Mouse (Mus musculus) C2C12 (cell line): ENCODE results near the gene Itga2b. TPM values are rescaled to one million over a fixed set of nuclear protein-coding genes. Genes with fewer than 3 reads are reported as not detected.

Experiments
- H3K27me3 ChIP-seq: one replicate; pipeline ENCODE4 v1.6.1; 2011; ENCODE audit not compliant: control insufficient read depth, insufficient read depth, insufficient read length
- H3K36me3 ChIP-seq: one replicate; pipeline ENCODE4 v1.6.1; 2011; ENCODE audit not compliant: control insufficient read depth, insufficient read depth
- H3K4me3 ChIP-seq: one replicate; pipeline ENCODE4 v1.5.1; 2011; ENCODE audit warnings: mild to moderate bottlenecking, control low read depth; ENCODE audit not compliant: poor library complexity, insufficient read depth, severe bottlenecking
- H3K79me2 ChIP-seq: one replicate; pipeline ENCODE4 v1.6.1; 2011; ENCODE audit not compliant: control insufficient read depth, insufficient read depth
- H3K79me3 ChIP-seq: one replicate; pipeline ENCODE4 v1.6.1; 2011; ENCODE audit warnings: low read depth, control low read depth
- H3ac ChIP-seq: one replicate; pipeline ENCODE3; 2011; ENCODE audit warnings: low read depth; ENCODE audit not compliant: control insufficient read depth, insufficient read length
- CEBPB ChIP-seq: IDR thresholded peaks from one replicate; pipeline ENCODE4 v1.6.1; 2011; ENCODE audit warnings: low read depth, mild to moderate bottlenecking, control low read depth, moderate library complexity
- CTCF ChIP-seq: IDR thresholded peaks from one replicate; pipeline ENCODE4 v1.5.1; 2011; ENCODE audit not compliant: control insufficient read depth, insufficient read depth, insufficient read length
- FOSL1 ChIP-seq: IDR thresholded peaks from one replicate; pipeline ENCODE4 v1.8.0; 2011; ENCODE audit warnings: mild to moderate bottlenecking, low read length; ENCODE audit not compliant: poor library complexity, insufficient read depth, severe bottlenecking
- MAX ChIP-seq: IDR thresholded peaks from one replicate; pipeline ENCODE4 v1.6.1; 2011; ENCODE audit warnings: mild to moderate bottlenecking, control low read depth
- MYOD1 ChIP-seq: IDR thresholded peaks from one replicate; pipeline ENCODE4 v1.6.1; 2011; ENCODE audit warnings: low read depth; ENCODE audit not compliant: control insufficient read depth, insufficient read length
- MYOG ChIP-seq: IDR thresholded peaks from one replicate; pipeline ENCODE4 v1.6.1; 2011; ENCODE audit not compliant: control insufficient read depth, insufficient read length; ENCODE audit errors: extremely low read depth
- USF1 ChIP-seq: IDR thresholded peaks from one replicate; pipeline ENCODE4 v1.6.1; 2011; ENCODE audit warnings: low read depth, mild to moderate bottlenecking, control low read depth, moderate library complexity
- polyA plus RNA-seq: library from polyadenylated mRNA; unstranded; fragments of >200 nt; fragmentation: generic; extraction: Trizol; gene quantifications from one replicate; pipeline ENCODE4 v1.2.1, GENCODE M21; 2012; ENCODE audit warnings: missing spikeins

The Itga2b gene
- polyA plus RNA-seq, 1 experiment: 1.3 TPM

GRCm38 (mm10) chr11:102425555-102426316 lies 44.2 kb downstream of the Itga2b start:
- TF ChIP-seq USF1 (no peak), MYOD1 (no peak), CEBPB (no peak), MAX (no peak), FOSL1 (no peak), MYOG (no peak), CTCF (no peak)
- peaks cover under 1% of the 10 kb centered on the region for H3K79me2 ChIP-seq
- no peak overlapping the region for H3ac ChIP-seq
- no peaks in the 10 kb centered on the region for H3K79me3 ChIP-seq
- peaks cover 9% of the 10 kb centered on the region for H3K27me3 ChIP-seq
- H3K36me3 ChIP-seq: no peaks in the 10 kb centered on the region
- H3K4me3 ChIP-seq: no peak overlapping the region

GRCm38 (mm10) chr11:102424666-102425065 lies 45.3 kb downstream of the Itga2b start:
- Histone ChIP-seq H3K79me3 (no peaks in the 10 kb centered on the region), H3K27me3 (peaks cover 9% of the 10 kb centered on the region), H3ac (no peak overlapping the region), H3K36me3 (no peaks in the 10 kb centered on the region), H3K79me2 (no peaks in the 10 kb centered on the region), H3K4me3 (no peak overlapping the region)
- TF ChIP-seq MYOG (no peak), CEBPB (no peak), USF1 (no peak), CTCF (no peak), MYOD1 (no peak), FOSL1 (no peak), MAX (no peak)

DNA sequence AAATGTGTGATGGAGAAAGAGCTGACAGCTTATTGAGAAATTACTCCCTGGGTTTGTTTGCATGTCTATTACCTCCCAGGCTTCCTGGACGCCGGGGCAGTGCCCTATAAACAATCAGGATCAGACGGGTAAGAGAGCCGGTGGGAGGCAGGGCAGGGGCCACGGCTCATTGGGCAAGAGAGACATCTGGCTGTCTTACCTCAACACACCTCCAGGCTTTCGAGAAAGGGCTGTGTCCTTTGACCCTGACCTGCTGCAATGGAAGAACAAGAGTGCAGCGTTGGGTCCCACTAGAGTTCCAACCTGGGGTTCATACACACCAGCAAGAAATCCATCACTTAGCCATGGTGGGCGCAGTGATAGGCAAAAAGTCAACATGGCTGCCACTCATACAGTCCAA lies 48.4 kb downstream of the Itga2b start:
- no peaks in the 10 kb centered on the region for H3K79me3 ChIP-seq
- H3K79me2 ChIP-seq: no peaks in the 10 kb centered on the region
- H3K4me3 ChIP-seq: no peak overlapping the region
- H3ac ChIP-seq: no peak overlapping the region
- TF ChIP-seq MAX (no peak), FOSL1 (no peak), MYOD1 (no peak), CEBPB (no peak), MYOG (no peak), CTCF (no peak), USF1 (no peak)
- H3K36me3 ChIP-seq: no peaks in the 10 kb centered on the region
- peaks cover 9% of the 10 kb centered on the region for H3K27me3 ChIP-seq

DNA sequence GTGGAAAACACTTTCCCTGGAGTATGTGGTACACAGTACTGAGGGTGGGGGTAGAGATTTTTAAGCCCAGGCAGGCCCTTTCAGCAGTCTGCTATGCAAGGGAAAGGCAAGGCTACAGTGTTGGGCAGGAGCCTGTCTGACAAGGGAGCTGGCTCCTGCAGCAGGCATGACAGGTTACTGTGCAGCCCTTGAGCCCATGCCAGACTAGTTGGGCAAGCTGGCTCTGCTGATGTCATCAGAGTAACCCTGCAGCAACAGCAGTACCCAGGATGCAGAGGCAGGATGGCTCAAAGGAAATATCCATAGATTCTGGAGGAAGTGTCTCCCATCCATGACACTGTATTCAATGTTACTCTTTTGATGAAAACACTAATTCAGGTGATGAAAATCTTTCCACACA lies 51.0 kb downstream of the Itga2b start:
- H3K79me2 ChIP-seq: no peaks in the 10 kb centered on the region
- no peaks in the 10 kb centered on the region for H3K36me3 ChIP-seq
- H3K4me3 ChIP-seq: no peak overlapping the region
- TF ChIP-seq CTCF (no peak), FOSL1 (no peak), MYOD1 (no peak)
- peaks cover 9% of the 10 kb centered on the region for H3K27me3 ChIP-seq
- no peaks in the 10 kb centered on the region for H3K79me3 ChIP-seq
- no peak overlapping the region for H3ac ChIP-seq

DNA sequence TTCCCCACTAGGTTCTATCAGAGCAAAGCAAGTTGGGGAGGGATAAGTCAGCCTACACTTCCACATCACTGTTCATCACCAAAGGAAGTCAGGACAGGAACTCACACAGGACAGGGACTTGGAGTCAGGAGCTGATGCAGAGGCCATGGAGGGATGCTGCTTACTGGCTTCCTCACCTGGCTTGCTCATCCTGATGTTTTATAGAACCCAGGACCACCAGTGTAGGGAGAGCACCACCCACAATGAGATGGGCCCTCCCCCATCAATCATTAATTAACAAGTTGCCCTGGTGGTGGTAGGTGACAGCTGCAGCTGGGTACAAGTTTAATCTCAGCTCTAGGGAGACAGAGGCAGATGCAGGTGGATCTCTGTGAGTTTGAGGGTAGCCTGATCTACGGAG lies 52.8 kb downstream of the Itga2b start:
- Histone ChIP-seq H3K79me2 (no peaks in the 10 kb centered on the region), H3K27me3 (peaks cover 11% of the 10 kb centered on the region), H3K79me3 (no peaks in the 10 kb centered on the region), H3ac (no peak overlapping the region), H3K36me3 (no peaks in the 10 kb centered on the region), H3K4me3 (no peak overlapping the region)
- TF ChIP-seq CTCF (no peak), USF1 (no peak), MYOD1 (no peak), CEBPB (no peak), FOSL1 (no peak), MAX (no peak), MYOG (no peak)
